Mouse (Mus musculus): ENCODE measurements around the gene Txndc17. TPM values are rescaled to one million over a fixed set of nuclear protein-coding genes. Genes with fewer than 3 reads are reported as not detected.

Txndc17 gene
- 29.9 TPM for total RNA-seq (2023)

DNA sequence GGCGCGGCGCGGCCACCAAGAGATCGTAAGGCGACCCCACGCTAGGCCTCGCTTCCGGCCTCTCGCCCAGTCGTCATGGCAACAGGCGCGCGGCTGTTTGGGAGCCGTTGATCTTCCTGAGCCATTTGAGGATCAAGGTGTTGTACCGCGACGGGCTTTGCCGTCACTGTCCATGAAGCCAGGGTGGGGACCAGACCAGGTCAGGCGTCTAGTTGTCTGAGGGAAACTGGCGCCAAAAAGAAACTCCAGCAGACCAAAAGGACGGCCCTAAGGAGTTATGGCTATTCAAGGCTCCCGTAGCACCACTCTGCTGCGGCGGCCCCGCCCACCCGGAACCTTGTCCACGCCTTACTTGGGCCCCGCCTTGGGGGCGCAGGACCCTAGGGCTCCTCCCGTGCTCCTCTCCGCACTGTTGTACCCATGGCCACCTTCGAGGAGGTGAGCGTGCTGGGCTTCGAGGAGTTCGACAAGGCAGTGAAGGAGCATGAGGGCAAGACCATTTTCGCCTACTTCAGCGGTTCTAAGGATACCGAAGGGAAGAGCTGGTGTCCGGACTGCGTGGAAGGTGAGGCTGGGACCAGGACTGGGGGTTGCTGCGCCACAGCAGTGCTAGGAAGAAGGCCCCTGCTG lies at the start of gene Txndc17, which contains the start of gene 4933427D14Rik:
TSS of gene Txndc17 (plus strand) at position 344 of the 630 bp plus-strand sequence.
TSS of gene 4933427D14Rik (minus strand) at position 256 of the 630 bp plus-strand sequence.

DNA sequence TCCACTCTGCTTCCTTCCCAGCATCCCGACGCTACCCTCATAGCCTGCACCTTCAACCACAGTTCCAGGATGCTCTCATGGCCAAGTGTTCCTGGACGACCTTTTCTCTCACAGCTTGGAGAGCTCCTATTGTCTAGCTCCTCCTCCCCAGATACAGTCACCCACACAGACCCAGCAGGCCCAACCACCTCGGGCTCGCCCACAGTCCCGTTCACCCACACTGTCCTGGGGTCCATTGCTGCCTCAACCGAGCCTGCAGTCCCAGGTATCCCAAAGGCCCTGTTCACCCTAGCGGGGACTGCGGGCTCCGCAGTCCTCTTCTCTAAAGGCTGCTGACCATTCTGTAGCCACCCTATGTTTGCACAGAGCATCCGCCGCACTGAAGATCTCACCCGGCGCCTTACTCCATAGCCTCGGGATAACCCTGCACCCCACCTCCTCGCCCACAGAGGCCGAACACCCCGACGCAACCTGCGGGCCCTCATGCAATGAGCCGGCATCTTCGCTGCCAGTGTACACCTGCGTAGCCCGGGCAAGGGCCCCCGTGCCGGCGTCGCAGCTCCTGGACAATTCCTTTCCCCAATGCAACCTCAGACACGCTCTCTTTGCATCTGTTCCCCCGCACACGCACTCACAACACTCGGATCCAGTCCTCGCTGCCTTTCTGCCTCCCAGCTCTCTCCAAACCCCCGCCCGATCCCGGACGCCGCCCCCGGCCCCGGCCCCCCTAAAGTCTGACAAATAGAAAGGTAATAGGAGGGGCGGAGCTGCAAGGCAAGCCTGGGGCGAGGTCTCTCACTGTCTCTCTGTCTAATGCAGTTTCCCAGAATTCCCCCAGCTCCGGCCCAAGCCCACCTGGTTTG lies 775 bp upstream of the Txndc17 start, which contains the start of gene Gm43951:
TSS of gene Gm43951 (minus strand) at position 500 of the 863 bp plus-strand sequence.

GRCm38 (mm10) chr11:72215410-72215797 lies 8.1 kb downstream of the Txndc17 start, which contains the start of gene Med31:
Gene Med31 (minus strand): TSS chr11:72215592.

Other genes starting within 250 kb of the Txndc17 start
- 0.24 TPM for gene Aipl1, start 170.0 kb upstream of the Txndc17 start, total RNA-seq (2023)
- not detected for gene Pimreg, start 165.5 kb upstream of the Txndc17 start, total RNA-seq (2023)
- 0.09 TPM for gene Pitpnm3, start 71.8 kb upstream of the Txndc17 start, total RNA-seq (2023)
- 0.65 TPM for gene Gm43951, start 707 bp upstream of the Txndc17 start, total RNA-seq (2023)
- 14.9 TPM for gene 4933427D14Rik, start 88 bp upstream of the Txndc17 start, total RNA-seq (2023)
- gene Med31, start 8.0 kb downstream of the Txndc17 start, total RNA-seq (2023): 15.7 TPM
- gene Slc13a5, start 59.7 kb downstream of the Txndc17 start, total RNA-seq (2023): not detected
- 46.3 TPM for gene Xaf1, start 94.1 kb downstream of the Txndc17 start, total RNA-seq (2023)
- 1.0 TPM for gene Fbxo39, start 106.9 kb downstream of the Txndc17 start, total RNA-seq (2023)
- gene Tekt1, start 154.9 kb downstream of the Txndc17 start, total RNA-seq (2023): not detected
- not detected for gene Smtnl2, start 204.2 kb downstream of the Txndc17 start, total RNA-seq (2023)
- not detected for gene Ggt6, start 228.0 kb downstream of the Txndc17 start, total RNA-seq (2023)
- 165 TPM for gene Mybbp1a, start 233.8 kb downstream of the Txndc17 start, total RNA-seq (2023)